Mouse (Mus musculus) stomach, postnatal 0 days (tissue): Measurements from ENCODE around the gene Serpina1a. TPM values are rescaled to one million over a fixed set of nuclear protein-coding genes. Genes with fewer than 3 reads are reported as not detected.

Experiments
- polyA plus RNA-seq: library from polyadenylated mRNA; unstranded; fragments of >200 nt; fragmentation: Nextera tagmentation; extraction: Ambion mirVana; gene quantifications from 2 replicates; pipeline ENCODE4 v1.2.1, GENCODE M21; 2015

Serpina1a gene
- polyA plus RNA-seq, 1 experiment from 2014 or later: 3.5 TPM

Other genes starting within 250 kb of the Serpina1a start
- gene Serpina10, start 232.1 kb downstream of the Serpina1a start, polyA plus RNA-seq: 0.10 and 0.13 TPM in 2 replicates
- gene Serpina6, start 206.3 kb downstream of the Serpina1a start, polyA plus RNA-seq: 0.22 TPM in 1 of 2 replicates, not detected in the other
- not detected in 2 replicates for gene Serpina16, start 187.4 kb downstream of the Serpina1a start, polyA plus RNA-seq
- not detected in 2 replicates for gene Serpina1f, start 168.0 kb downstream of the Serpina1a start, polyA plus RNA-seq
- gene Serpina1d, start 90.0 kb downstream of the Serpina1a start, polyA plus RNA-seq: 2.5 and 4.1 TPM in 2 replicates
- 3.9 and 5.8 TPM in 2 replicates for gene Serpina1b, start 33.2 kb downstream of the Serpina1a start, polyA plus RNA-seq
- 1.6 and 2.6 TPM in 2 replicates for gene Serpina1c, start 41.3 kb upstream of the Serpina1a start, polyA plus RNA-seq
- gene Serpina1e, start 95.4 kb upstream of the Serpina1a start, polyA plus RNA-seq: 5.0 and 5.7 TPM in 2 replicates
- 0.32 and 0.67 TPM in 2 replicates for gene Serpina11, start 126.4 kb upstream of the Serpina1a start, polyA plus RNA-seq
- 14.9 and 15.4 TPM in 2 replicates for gene Serpina9, start 150.2 kb upstream of the Serpina1a start, polyA plus RNA-seq
- gene Serpina12, start 180.9 kb upstream of the Serpina1a start, polyA plus RNA-seq: 2.5 TPM in 2 replicates
- 0.07 and 0.10 TPM in 2 replicates for gene Serpina5, start 237.6 kb upstream of the Serpina1a start, polyA plus RNA-seq
- not detected in 2 replicates for gene Serpina3a, start 249.2 kb upstream of the Serpina1a start, polyA plus RNA-seq